In genomic region chr5:107360054-107360730, GRCm38 (mm10) we compare ENCODE assay signal across 8 mouse cellular contexts. TPM values are rescaled to one million over a fixed set of nuclear protein-coding genes. Genes with fewer than 3 reads are reported as not detected.
DNase-seq lines count a peak whose midpoint lies in the region; ATAC-seq and TF ChIP-seq lines count a peak whose summit lies in the region.

No protein-coding gene starts in this region.

- no peak for TF ChIP-seq CTCF in E14TG2a.4 (conservative IDR thresholded peaks at IDR 0.05; ENCODE audit: low read length)

- no peaks in the 10 kb centered on the region for H3K27me3 ChIP-seq in E14TG2a.4 (ENCODE audit: insufficient read depth, low read length)
- H3K27me3 ChIP-seq in forebrain, embryonic 12.5 days = no peaks in the 10 kb centered on the region
- H3K27me3 ChIP-seq in limb, embryonic 12.5 days = no peaks in the 10 kb centered on the region; the same call in 1 of the 2 replicates

- DNase-seq in cerebellum, postnatal 10 days = peak; percentile 32 to 68
- DNase-seq in cerebellum, postnatal 36 days = no peak
- peak; percentile 44 for DNase-seq in retina, embryonic 14.5 days (ENCODE audit: low spot score)
- no peak for DNase-seq in urinary bladder, adult 2 months (ENCODE audit: low spot score)
- no peak for DNase-seq in thymus, postnatal 0 days (ENCODE audit: low spot score)

- H3K9me3 ChIP-seq in E14TG2a.4 (ENCODE audit: low read length) = no peaks in the 10 kb centered on the region
- H3K9me3 ChIP-seq in forebrain, embryonic 12.5 days = no peaks in the 10 kb centered on the region
- no peaks in the 10 kb centered on the region for H3K9me3 ChIP-seq in limb, embryonic 12.5 days

- peak overlapping the region; percentile 58 for H3K4me2 ChIP-seq in forebrain, embryonic 12.5 days
- peak overlapping the region; percentile 58 for H3K4me2 ChIP-seq in limb, embryonic 12.5 days

- no peaks in the 10 kb centered on the region for H3K36me3 ChIP-seq in E14TG2a.4 (ENCODE audit: insufficient read depth, low read length)
- no peaks in the 10 kb centered on the region for H3K36me3 ChIP-seq in forebrain, embryonic 12.5 days (replicated peaks)
- peaks cover 5% of the 10 kb centered on the region for H3K36me3 ChIP-seq in limb, embryonic 12.5 days

- ATAC-seq in forebrain, embryonic 12.5 days (ENCODE audit: low FRiP score) = no peak; the same call in 1 of the 2 replicates
- no peak for ATAC-seq in limb, embryonic 12.5 days (ENCODE audit: insufficient number of reproducible peaks, insufficient read depth, low FRiP score, low TSS enrichment, low read depth)

- H3K27ac ChIP-seq in forebrain, embryonic 12.5 days = peak overlapping the region; percentile 78
- H3K27ac ChIP-seq in limb, embryonic 12.5 days = peak overlapping the region; percentile 87

- peak overlapping the region; percentile 63 for H3K9ac ChIP-seq in forebrain, embryonic 12.5 days
- H3K9ac ChIP-seq in limb, embryonic 12.5 days (replicated peaks) = peak overlapping the region; percentile 70

- peak overlapping the region; percentile 77; the same call in 1 of the 2 replicates for H3K4me3 ChIP-seq in E14TG2a.4 (replicated peaks; ENCODE audit: low read length)
- peak overlapping the region; percentile 67 for H3K4me3 ChIP-seq in forebrain, embryonic 12.5 days (replicated peaks)
- H3K4me3 ChIP-seq in limb, embryonic 12.5 days (replicated peaks) = peak overlapping the region; percentile 69

- WGBS in forebrain, embryonic 12.5 days = 17% methylated on average over 9 of the region's 9 CpGs
- WGBS in limb, embryonic 12.5 days = 17% methylated on average over 9 of the region's 9 CpGs

- H3K4me1 ChIP-seq in E14TG2a.4 (replicated peaks; ENCODE audit: low read depth, low read length) = peaks cover 2% of the 10 kb centered on the region; the same call in 1 of the 2 replicates
- H3K4me1 ChIP-seq in forebrain, embryonic 12.5 days = peaks cover 4% of the 10 kb centered on the region
- peaks cover 8% of the 10 kb centered on the region; the same call in 1 of the 2 replicates for H3K4me1 ChIP-seq in limb, embryonic 12.5 days (replicated peaks)

RNA-seq across cellular contexts. Expression of gene Brdt, which starts 29.2 kb away (rescaled TPM):
- 1.4 TPM in 2 replicates for polyA plus RNA-seq in forebrain, embryonic 12.5 days (2016; fragmentation: Nextera tagmentation; extraction: Ambion mirVana)
- polyA plus RNA-seq in limb, embryonic 12.5 days (2016; fragmentation: Nextera tagmentation; extraction: Ambion mirVana) = 2.7 and 3.1 TPM in 2 replicates
- polyA plus RNA-seq in urinary bladder, adult 2 months (2012; rRNA removed) = 2.5 and 2.7 TPM in 2 replicates
- 2.7 and 3.5 TPM in 2 replicates for polyA plus RNA-seq in thymus, postnatal 0 days (2015; fragmentation: Nextera tagmentation; extraction: Ambion mirVana)

RNA-seq across cellular contexts. Expression of gene Ephx4, which starts 42.3 kb away (rescaled TPM):
- 0.56 and 0.98 TPM in 2 replicates for polyA plus RNA-seq in forebrain, embryonic 12.5 days (2016; fragmentation: Nextera tagmentation; extraction: Ambion mirVana)
- 1.1 and 1.3 TPM in 2 replicates for polyA plus RNA-seq in limb, embryonic 12.5 days (2016; fragmentation: Nextera tagmentation; extraction: Ambion mirVana)
- polyA plus RNA-seq in urinary bladder, adult 2 months (2012; rRNA removed) = 0.40 and 0.70 TPM in 2 replicates
- 1.6 and 2.3 TPM in 2 replicates for polyA plus RNA-seq in thymus, postnatal 0 days (2015; fragmentation: Nextera tagmentation; extraction: Ambion mirVana)

Comparison
In these comparisons a context has a peak if more than half of its experiments do, and no peak if none do; other contexts are left out.
1. DNase-seq: peak in cerebellum, postnatal 10 days (2 of 2) and retina, embryonic 14.5 days (single experiment); none in cerebellum, postnatal 36 days (0 of 2), urinary bladder, adult 2 months (single experiment) and thymus, postnatal 0 days (single experiment).
2. Peak in every context shown above with its lines, with median percentiles within 50 percentile points of each other: H3K4me3 ChIP-seq.